Mouse (Mus musculus): ENCODE data around the gene Smg5.

The Smg5 gene

DNA sequence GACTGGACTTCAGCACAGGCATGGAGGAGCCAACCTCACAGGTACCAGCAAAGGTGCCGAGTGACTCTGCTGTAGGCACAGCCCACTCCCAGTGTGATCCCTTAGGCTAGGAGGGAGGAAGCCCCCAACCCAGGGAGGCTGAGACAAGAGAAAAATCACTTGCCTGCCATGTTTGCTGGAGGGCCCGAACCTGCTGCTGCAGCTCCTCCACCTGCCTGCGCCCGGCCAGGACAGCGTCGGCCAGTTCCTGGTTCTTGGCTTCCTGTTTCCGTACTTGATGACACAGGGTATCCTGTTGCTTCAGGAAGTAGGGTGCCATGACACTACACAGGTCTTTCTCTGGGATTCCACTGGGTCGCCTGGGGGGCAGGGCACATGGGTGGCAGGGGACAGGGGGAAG lies 59.7 kb downstream of the Smg5 start:
- DNase-seq, result no peak

DNA sequence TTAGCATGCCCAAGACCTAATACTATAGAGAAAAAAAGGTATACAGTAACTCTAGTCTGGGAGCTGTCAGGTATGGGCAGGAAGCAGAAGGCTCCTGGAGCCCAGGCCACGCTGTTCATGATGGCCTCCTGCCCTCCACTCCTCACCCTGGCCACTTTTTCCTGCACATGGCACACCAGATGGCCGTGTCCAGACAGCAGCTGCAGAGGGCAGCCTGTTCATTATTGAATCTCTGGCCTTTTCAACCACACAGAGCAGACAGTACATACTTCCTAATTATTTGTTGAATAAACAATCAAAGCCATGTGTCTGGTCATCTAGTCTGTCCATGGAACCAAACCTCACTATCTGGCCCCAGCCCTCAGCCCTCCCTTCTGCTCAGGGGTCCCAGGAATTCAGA lies 62.6 kb downstream of the Smg5 start:
- DNase-seq, result no peak

DNA sequence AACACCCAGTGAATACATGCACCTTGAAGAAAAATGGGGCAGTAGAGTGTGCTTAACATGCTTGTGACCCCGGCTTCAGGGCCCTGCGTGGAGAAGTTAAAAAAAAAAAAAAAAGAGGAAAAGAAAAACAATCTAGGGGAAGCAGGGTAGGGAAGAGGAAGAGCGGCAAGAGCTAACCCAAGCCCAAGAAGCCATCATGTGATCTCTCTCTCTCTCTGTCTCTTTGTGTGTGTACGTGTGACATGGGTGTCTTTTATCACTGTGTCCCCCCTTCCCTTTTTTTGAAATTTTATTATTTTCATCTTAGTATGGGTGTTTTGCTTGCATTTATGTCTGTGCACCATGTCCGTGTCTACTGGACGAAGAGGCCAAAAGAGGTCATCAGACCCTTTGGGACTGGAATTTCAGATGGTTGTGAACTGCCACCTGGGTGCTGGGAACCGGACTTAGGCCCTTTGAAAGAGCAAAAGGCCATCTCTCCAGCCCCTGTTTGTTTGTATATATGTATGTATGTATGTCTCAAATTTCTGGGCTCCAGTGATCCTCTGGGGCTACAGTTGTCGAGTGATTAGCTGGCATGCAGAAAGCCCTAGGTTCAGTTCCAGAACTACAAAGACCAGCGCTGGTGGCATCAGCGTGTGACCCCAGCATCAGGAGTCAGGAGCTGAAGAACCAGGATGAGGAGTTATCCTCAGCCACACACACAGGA lies 67.6 kb downstream of the Smg5 start:
- peak in 1 of 2 experiments; percentile 15 for DNase-seq

DNA sequence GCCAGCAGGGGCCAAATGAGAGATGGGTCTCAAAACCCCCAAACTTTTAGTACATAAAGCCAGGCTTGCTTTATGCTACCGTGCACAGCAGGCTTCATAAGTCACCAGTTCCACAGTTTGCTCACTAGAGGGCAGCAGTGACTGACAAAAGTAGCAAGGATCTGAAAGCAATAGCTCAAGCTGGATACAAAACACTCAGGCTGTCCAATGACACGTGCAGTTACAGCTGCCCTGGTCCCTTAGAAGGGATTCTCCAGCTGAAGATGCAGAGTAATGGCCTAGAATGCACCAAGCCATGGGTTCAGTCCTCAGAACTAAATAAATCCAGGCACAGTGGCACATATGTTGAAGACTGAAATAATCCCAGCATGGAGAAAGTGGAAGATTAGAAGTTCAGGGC lies 71.0 kb downstream of the Smg5 start:
- DNase-seq, result peak; percentile 71 to 72

DNA sequence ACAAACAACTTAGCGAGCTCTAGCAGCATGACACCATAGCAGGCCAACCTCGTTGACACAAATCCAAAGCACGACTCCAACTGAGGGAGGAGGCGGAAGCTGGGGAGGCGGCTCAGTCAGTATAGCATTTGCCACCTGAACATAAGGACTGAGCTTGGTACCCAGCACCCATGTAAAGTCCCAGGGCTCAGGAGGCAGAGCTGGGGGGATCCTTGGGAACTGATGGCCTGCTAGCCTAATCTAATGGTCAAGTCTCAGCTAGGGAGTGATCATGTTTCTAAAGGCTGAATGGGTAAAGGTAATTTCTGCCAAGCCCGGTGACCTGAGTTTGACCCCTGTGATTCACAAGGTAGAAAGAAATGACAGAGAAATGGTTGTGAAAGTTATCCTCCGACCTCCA lies 71.5 kb downstream of the Smg5 start:
- peak in 1 of 2 experiments; percentile 10 for DNase-seq

DNA sequence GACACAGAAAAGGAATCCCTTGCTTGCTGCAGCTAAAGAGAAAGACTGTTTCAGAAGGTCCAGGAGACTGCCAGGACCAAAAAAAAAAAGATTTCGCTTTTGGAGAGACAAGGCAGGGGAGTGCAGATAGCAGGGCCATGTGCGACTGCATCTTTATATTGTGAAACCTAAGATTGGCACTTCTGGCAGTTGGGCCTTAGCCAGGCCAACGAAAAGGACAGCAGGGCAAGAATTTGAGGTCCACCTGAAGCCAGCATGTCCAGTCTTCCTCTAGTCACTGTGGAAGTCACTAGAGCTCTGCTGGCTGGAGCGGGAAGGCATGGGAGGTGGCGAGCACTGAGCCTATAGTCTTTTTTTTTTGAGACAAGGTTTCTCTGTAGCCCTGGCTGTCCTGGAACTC lies 72.9 kb downstream of the Smg5 start:
- peak in 1 of 2 experiments; percentile 42 for DNase-seq

DNA sequence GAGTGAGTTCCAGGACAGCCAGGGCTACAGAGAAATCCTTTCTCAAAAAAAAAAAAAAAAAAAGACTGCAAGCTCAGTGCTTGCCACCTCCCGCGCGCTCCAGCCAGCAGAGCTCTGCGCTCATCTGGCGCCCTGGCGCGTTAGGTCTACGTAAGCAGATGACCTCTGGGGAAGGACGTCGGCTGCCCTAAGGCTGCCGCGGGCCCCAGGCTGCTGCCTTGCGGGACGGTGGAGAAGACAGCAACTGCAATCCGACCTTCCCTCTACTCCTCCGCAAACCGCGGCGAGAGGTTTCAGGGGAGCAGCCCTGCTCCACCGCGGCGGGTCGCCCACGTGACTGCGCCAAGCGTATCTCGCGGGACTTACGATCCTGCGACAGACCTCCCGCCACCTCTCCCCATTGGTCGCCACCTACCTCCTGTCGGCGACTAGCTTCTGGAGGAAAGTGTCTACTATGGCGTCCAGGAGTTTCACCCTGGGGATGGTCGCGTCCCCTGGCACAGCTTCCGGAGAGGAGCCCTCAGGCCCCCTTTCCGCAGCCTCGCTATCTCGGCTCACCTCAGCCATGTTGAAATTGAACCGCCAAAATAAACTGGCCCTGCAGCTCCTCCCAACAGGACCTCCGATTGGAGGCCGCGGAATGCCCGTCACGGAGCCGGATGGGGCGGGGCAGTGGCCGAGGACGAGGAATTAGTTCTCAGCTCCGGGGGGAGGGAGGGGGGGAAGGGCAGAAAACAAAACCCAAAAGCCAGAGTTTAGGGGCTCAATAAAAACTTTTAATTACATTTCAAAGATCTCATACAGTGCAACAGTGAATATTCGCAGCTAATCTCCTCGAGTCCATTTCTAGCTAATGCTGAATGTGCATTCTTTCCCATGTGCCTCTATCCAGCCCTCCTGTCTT lies 73.9 kb downstream of the Smg5 start, which contains the start of gene Pmf1:
Gene Pmf1, minus strand, starts transcription at position 591 of the 904 bp plus-strand sequence.
- DNase-seq, result peak; percentile 96 to 98

DNA sequence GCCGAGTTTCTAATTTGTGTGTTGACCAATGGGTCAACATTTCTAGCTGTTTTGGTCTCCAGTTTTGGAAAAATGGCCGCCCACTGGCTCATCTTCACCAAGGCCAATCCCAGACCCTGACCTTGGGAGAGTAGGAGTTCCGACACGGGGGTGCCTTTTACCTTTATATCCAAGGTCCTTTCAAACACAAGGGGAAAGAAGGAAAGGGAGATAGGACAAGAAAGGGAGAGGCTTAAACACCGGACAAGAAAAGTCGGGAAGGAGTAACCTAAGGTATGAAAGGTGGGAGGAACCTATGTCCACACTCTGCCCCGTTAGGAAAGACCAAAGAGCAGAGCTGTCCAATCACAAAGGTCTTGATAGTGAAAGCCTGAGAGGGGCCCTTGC lies 74.6 kb downstream of the Smg5 start:
- peak in 1 of 2 experiments; percentile 58 for DNase-seq

DNA sequence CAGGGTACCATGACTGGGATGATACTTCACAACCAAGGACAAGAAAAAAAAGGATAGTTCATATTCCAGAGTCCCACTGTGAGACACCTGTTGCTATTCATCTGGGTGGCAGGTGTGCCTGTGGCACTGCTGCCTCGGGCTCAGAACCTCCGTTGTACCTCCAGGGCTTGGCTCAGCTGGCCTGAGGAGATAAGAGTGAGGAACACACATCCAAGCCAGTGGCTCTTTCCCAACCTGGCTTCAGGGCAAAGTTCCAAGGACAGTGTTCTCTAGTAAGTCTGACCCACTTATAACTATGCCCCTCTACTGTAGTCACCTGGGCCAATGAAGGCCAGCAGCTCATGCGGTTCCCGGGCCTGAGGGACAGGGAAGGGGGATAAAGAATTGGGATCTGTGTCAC lies 75.6 kb downstream of the Smg5 start:
- DNase-seq, result no peak

Measured in kidney, postnatal 25 days (tissue).